Mouse (Mus musculus): Measurements from ENCODE around the gene Lasp1.

Gene Lasp1

DNA sequence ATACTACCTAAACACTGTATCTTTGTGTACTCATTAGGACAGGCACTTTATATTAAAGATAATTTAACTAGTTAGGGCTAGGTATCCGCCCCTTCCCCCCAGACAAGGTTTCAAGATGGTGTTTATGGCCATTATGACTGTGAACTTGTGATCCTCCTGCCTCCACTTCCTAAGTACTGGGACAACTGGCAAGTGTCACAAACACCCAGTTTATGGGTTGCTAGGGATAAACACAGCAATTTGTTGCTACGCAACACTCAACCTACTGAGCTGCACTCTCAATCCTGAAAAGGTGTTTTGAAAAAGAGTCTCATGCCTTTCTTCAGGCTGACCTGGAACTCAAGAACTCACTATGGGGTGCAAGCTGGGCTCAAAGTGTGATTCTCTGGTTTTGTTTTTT is 78.5 kb downstream of the Lasp1 start:
- no peak for DNase-seq

DNA sequence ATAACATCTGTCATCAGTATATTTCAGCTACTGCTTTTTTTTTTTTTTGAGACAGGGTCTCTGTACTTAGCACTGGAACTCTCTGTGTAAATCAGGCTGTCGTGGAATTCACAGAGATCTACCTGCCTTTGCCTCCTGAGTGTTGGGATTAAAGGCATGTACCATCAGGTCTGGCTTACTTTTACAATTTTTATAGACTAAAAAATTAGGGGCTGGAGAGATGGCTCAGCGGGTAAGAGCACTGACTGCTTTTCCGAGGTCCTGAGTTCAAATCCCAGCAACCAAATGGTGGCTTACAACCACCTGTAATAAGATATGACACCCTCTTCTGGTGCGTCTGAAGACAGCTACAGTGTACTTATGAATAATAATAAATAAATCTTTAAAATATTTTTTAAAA is 81.6 kb downstream of the Lasp1 start:
- DNase-seq: no peak

GRCm38 (mm10) chr11:97883542-97883917 is 84.7 kb downstream of the Lasp1 start:
- DNase-seq: peak; percentile 74 to 85

DNA sequence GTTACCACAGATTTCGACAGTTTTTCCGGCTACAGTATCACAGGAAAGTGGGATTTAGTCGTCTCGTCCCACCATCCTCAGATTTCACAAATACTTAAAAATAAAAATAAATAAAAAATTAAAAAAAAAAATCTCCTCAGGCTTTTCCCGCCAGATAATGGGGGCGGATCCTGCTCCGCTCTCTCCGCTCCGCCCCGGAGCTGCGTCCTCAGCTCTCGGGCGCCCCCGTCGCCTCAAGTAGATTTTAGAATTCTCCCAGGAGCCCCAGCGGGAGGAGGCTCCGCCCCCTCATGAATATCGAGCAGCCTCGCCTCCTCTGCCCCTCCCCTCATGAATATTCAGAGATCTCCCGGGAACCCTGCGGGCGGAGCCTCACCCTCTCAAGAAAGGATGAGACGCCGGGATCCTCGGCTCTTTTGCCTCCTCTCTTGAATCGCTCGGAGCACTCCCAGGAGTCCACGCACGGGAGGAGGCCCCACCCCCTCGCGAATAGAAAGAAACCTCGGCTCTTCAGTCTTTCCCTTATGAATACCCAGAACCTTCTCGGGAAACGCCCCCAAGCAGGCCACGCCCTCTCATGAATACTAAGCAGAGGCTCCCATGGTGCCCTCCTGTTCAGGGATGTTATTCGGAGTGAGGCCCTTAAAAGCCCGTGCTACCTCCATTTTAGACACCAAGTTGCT is 85.3 kb downstream of the Lasp1 start, which contains the start of gene Fbxo47:
Gene Fbxo47, minus strand, starts transcription at position 237 of the 683 bp plus-strand sequence.
- DNase-seq: peak; percentile 98

DNA sequence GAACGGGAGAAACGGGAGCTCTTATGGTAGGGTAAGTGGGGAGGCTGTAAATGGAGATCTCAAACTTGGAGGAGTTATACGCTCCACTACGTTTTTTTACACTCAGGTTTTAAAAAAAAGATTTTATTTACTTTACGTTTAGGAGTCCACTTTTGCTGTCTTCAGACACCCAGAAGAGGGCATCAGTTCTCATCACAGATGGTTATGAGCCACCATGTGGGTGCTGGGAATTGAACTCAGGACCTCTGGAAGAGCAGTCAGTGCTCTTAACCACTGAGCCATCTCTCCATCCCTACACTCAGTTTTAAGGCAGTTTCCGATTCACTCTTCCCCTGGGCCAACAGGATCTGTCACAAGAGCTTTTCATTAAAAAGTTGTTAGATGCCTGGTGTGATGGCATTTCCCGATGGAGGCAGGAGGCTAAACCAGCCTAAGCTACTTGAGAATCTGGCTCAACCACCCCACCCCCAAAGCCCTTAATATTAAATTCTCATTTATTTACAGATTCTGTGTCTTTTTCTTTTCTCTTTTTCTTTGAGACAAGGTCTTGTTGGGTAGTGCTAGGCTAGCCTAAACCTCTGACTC is 85.9 kb downstream of the Lasp1 start:
- DNase-seq: peak in 1 of 2 experiments; percentile 9

DNA sequence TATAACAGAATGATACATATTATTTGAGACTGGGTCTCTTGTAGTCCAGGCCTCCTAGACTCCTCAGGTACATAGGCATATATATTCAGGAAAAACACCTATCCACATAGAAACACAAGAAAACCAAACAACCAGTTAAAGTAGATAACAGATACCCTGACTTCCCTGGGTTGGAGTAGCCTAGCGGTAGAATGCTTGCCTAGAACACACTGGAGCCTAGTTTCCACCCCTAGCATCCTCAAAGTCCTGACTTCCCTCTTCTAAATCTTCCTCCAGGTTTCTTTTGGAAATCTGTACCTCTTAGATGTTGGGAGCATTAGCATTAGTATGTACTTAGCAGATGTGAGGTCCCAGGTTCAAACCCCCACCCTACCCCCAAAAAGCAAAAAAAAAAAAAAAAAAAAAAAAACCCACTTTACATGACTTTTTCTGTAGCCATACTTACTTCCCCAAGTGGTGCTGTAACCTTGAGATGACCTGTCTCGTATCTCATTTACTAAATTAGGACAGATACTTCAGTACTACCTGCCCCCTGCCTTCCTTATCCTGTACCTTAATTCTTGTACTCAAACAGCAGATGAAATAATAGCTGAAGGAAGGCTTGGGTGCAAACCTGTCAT is 86.6 kb downstream of the Lasp1 start:
- DNase-seq: no peak
